Mouse (Mus musculus): Measurements from ENCODE around the gene Eif2ak4.

Gene Eif2ak4

DNA sequence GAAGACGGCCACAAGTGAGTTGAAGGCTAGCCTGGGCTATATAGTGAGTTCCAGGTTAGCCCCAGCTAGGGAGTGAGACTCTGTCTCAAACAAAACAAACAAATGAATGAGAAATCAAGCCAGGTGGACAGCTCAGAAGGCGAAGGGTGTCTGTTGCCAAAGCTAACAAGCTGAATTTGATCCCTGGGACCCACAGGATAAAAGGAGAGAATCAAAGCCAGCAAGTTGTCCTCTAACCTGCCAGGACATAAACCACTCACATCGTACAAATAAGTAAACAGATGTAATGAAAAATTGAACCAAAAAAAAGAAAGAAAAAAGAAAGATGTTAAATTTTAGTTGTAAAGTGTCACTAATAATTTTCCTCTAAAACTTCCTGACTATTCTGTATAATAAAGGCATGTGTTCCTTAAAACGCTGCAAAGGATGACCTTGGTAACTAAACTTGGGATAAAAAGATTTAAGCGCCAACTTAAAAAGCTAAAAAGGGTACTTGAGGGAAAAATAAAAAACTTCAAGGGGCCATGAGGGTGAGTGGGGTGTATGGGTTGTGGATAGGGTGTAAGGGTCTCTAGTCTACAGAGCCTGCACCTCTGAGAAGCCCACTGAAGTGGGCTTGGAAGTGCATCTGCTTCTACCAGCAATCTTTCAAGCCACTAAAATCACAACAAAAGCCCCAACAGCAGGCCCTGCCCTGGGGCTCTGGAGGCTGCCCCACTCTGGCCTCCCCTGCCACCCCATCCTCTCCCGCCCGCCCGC lies 121.4 kb downstream of the Eif2ak4 start:
- DNase-seq (ENCODE audit: low read depth, low spot score): no peak

DNA sequence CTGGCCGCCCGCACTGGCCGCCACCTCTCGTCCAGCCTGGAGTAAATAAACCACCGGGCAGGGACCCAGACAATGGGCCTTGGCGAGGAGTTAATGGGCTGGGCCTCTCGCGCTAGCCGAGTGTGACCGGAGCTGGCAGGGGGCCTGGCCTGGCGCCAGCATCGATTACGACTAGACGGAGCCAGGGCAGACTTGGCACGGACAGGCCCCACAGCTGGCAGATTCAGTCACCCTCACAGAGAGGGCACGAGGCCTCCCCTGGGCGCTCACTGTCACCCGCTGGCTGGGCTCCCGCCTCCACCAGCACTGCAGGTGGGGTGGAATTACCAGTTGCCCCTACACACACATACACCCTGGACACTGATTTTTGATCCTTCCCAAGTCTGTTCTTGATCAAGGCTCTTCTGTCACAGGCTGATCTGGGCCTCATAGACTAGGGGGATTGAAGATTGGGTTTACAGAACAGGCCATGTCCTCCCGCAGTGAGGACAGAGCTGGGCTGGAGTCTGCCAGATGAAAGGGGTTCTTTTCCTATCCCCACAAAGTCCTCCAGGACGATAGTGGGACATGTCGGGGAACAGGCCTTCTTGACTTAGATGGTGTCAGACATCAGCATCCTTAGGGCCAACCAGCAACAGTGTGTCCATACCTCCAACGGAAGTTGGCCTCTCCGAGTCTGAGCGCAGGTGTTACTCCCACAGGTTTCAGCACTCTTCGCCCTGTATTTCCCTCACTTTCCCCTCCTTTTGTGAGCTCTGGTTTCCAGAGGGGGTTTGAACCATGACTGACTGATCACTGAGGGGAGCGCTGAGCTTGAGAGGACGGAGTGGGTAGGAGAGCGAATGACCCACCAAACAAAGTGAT lies 122.3 kb downstream of the Eif2ak4 start:
- DNase-seq (ENCODE audit: low read depth, low spot score): peak; percentile 68

DNA sequence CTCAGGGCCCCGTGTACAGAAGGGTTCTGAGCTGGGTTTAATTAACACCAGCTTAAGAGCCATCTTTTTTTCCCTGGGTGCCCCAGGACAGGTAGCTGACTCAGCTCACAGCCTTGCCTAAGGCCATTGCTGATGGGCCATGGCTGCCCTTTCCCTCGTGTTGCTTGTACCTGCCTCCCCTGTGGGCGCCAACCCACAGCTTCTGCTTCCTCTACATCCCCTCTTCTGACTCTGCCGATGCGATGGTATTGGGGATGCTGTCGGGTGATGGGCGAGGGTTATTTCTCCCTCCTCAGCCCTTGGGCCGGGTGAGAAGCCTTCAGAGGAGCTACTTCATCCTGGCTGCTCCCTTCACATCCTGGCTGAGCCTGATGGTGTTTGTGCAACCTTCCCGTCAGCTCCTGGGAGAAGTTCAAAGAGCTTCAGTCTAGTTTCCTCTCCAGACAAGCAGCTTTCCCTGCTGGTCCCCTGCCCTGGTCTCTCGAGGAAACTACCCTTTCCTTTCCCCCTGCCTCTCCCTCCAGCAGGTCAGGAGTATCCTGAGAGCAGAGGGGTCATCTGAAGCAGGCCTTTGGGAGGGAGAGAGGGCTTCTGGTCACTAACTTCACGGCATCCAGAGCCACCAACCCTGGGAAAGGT lies 123.5 kb downstream of the Eif2ak4 start:
- no peak for DNase-seq (ENCODE audit: low read depth, low spot score)

DNA sequence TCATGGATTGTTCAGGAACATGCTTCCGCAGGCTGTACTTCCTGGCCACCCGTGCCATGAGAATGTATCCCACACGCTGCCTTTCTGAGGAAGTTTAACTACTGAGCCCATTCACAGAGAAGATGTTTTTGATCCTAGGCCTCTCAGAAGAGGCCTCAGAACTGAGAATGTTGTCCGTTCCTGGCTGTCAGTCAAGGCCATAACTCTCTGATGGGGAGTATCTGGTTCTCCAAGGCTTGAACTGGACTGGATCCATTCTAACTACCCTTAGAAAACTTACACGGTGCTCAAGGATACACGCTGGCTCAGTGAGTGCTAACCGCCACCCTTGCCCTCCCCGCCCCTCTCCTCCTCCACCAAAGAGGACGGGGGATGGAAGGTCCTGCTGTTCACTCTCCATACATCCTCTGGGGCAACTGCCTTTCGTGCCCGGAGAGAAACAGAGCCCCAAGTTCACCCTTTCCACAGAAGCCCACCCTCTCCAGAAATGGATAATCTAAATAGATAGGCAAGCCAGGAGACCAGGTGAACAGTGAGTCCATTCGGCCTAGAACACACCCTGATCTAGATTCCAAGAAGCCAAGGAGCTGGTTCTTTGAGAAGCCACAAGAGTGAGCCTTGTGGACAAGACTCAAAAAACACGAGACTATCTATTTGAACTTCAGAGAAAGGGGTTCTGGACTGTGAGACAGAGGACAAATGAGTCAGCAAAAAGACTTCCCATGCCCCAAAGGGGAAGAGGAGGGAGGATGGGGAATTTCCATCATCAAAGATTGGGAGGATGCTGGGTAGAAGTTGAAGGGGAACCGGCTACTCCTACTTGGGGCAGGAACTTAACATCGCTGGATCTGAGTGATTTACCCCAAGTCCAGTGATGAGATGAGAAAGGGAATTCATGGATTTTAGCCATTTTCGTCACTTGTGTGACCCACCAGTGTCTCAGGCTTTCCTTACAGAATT lies 124.3 kb downstream of the Eif2ak4 start:
- DNase-seq (ENCODE audit: low read depth, low spot score): no peak

DNA sequence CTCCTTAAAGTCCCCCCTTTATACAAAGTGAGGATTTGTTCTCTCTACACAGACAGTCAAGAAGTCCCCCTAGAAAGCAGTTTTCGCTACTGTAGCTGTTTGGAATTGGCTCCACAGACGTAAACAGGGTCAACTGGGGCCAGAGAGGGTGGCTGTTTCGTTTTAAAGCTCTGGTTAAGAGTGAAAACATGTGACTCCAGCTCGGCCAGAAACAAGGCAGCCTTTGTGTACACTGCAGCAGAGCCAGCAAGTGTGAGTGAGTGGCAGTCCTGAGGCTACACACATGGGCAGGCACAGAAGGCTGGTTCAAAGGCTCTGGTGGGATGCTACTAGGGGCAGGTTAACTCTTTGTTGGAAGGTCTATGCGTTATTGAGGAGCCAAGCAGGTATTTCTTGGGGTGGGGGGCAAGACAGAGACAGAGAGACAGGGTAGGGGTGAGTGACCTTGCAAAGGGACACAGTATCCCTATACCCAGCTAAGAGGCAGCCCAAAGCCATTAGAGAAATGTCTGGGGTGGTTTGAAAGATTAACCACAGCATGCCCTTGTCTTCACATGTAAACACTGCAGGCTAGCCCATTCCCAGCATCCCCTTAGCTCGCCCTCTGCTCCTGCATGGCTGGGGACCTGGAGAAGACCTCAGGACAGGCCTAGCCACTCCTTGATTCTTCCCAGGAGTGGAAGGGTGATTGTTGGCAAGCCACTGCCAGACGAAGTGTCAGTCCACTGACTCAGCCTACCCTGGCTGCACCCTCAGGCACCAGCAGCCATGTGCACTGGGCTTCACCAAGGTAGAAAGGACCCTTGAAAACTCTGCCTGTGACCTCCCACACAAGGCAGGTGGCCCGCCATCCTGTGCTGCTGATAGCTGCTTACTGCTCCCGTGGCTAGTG lies 131.9 kb downstream of the Eif2ak4 start:
- no peak for DNase-seq (ENCODE audit: low read depth, low spot score)

DNA sequence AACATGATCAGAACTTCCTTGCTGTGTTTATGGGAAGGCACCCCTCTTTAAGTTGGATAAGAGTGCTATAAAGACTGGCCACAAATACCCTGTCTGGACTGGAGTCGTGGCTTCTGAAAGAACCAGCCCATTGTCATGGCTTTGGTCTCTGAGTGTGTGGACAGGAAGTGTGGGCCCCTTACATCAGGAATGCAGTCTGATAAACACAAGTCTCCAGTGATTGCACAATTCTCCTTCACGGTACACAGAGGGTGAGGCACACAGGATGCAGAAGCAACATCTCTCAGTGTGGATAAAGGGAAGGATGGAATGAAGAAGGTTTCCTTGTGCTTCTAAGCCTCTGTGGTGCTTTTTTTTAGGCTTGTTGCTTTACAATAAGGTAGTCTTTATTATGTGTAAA lies 133.8 kb downstream of the Eif2ak4 start:
- DNase-seq (ENCODE audit: low read depth, low spot score): no peak

DNA sequence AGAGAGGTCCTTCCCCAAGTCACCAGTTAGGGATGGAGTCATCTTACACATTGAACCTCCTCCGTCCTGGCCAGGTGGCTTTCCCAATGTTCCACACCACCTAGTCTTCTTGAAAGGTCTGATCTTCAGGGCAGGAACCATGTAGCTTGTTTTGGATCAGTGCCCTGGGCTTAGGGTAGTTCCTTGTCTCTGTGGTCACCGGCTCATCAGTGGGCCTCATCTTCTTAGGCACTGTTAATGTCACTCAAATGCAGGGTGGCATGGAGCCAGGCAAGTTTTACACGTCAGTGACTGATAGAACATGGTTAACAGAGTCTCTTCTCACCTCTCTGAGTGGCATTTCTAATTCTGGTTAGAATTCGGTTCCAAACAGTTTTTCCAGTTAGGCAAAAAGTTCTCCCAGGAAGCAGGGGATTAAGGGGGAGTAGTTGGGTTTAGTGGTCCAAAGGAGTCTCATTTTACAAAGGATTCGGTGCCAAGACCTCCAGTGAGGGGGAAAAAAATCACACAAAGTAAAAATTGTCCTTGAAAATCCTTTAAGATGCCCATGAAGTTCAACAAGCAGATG lies 134.8 kb downstream of the Eif2ak4 start:
- no peak for DNase-seq (ENCODE audit: low read depth, low spot score)

DNA sequence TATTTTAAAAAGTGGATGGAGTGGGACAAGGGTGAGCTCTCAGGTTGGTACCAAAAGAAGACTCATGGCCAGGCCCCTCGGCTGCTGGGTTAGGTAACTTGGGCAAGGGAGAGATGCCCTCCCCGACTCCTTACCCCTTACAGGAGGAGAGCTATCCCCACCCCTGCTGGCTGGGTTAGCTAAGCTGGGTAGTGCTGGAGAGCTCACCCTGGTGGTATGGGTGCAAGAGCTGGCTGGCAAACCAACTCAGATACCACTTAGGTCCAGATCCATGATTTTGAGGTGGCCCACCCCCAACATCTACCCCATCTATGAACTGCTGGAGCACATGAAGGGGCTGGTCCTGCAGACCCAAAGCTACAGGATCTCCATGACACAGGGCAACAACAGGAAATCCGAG lies 136.4 kb downstream of the Eif2ak4 start:
- DNase-seq (ENCODE audit: low read depth, low spot score): no peak
